Mouse (Mus musculus): Measurements from ENCODE around the gene Gm13279.
A peak's percentile ranks its signal among the peaks of the same experiment; 100 is the strongest.
"Not testable (repeated sequence)": the region's sequence is repeated elsewhere in the genome, so short reads cannot be mapped to it uniquely, and the experiment has no call there.

Gene Gm13279

DNA sequence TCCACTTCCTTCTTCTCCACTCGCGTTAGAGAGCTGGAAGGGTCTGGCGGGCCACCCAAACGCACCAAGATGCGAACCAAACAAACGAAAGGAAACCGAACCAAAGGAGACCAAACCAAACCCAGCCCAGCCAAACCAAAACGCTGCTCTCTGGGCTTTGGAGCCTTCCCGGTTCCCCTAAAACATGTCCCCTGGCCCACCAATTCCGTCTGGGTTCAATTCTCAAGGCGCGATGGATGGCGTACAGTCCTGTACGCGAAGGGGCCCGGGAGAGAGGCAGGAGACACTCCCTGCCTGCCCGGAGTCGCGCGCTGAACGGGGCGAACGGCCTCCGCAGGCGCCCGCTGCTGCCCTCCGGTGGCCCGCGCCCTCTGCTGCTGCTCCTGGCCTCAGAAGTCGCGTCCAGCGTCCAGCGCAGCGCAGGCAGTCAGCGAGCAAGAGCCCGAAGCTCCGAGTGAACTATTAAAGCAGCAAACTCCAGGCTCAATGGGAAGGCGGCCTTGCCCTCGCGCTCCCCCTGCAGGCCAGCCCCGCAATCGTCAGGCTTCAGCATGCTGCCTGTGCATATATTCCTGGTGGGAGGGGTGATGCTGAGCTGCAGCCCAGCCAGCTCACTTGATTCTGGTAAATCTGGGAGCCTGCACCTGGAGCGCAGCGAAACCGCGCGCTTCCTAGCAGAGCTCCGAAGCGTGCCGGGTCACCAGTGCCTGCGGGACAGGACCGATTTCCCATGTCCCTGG is 3.1 kb upstream of the Gm13279 start, which contains the start of gene Gm13275:
Gene Gm13275 (plus strand): TSS at position 552 of the 740 bp plus-strand sequence.
- DNase-seq (ENCODE audit: low read depth, low spot score) = not testable (repeated sequence)

GRCm38 (mm10) chr4:88799365-88799764 is 2.2 kb downstream of the Gm13279 start, which contains the start of gene Gm13285:
Gm13285 (plus strand) TSS chr4:88799665.
- not testable (repeated sequence) for DNase-seq (ENCODE audit: low read depth, low spot score)

DNA sequence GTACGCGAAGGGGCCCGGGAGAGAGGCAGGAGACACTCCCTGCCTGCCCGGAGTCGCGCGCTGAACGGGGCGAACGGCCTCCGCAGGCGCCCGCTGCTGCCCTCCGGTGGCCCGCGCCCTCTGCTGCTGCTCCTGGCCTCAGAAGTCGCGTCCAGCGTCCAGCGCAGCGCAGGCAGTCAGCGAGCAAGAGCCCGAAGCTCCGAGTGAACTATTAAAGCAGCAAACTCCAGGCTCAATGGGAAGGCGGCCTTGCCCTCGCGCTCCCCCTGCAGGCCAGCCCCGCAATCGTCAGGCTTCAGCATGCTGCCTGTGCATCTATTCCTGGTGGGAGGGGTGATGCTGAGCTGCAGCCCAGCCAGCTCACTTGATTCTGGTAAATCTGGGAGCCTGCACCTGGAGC is 5.8 kb downstream of the Gm13279 start, which contains the start of gene Gm13287:
Gene Gm13287 (plus strand): TSS at position 301 of the 400 bp plus-strand sequence.
- DNase-seq (ENCODE audit: low read depth, low spot score) = not testable (repeated sequence)

- DNase-seq (ENCODE audit: low read depth, low spot score) = not testable (repeated sequence)
Measured at GRCm38 (mm10) chr4:88805231-88805630, 8.0 kb downstream of the Gm13279 start, which contains the start of gene Gm13288. Gm13288 (plus strand) TSS chr4:88805531.

DNA sequence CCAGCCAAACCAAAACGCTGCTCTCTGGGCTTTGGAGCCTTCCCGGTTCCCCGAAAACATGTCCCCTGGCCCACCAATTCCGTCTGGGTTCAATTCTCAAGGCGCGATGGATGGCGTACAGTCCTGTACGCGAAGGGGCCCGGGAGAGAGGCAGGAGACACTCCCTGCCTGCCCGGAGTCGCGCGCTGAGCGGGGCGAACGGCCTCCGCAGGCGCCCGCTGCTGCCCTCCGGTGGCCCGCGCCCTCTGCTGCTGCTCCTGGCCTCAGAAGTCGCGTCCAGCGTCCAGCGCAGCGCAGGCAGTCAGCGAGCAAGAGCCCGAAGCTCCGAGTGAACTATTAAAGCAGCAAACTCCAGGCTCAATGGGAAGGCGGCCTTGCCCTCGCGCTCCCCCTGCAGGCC is 8.6 kb downstream of the Gm13279 start:
- not testable (repeated sequence) for DNase-seq (ENCODE audit: low read depth, low spot score)

- DNase-seq (ENCODE audit: low read depth, low spot score) = no peak
Measured at GRCm38 (mm10) chr4:88815928-88816327, 18.7 kb downstream of the Gm13279 start, which contains the start of gene Ifna7. Ifna7 (plus strand) TSS chr4:88816228.

GRCm38 (mm10) chr4:88819659-88820058 is 22.5 kb downstream of the Gm13279 start, which contains the start of gene Ifna11:
Ifna11 (plus strand) TSS chr4:88819959.
- no peak for DNase-seq (ENCODE audit: low read depth, low spot score)

DNA sequence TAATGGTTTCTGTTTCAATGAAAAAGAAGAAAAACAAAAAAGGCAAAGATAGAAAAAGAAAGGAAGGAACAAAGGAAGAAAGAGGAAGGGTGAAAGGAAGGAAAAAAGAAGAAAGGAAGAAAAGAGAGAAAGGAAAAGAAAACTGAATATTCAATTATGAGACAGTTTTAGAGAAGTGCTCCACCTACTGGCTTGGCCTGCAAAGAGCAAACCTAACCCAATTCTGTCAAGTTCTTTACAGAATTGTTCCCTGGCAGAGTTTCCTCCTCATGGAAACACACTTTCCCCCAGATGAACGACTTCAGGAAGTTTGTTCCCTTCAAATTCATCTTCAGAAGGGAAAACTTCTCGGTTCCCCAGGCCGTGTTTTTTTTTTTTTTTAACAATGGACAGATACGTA is 25.8 kb downstream of the Gm13279 start:
- peak; percentile 29 for DNase-seq (ENCODE audit: low read depth, low spot score)

GRCm38 (mm10) chr4:88827116-88827515 is 29.9 kb downstream of the Gm13279 start, which contains the start of gene Ifna6:
Ifna6 (plus strand) TSS chr4:88827416.
- not testable (repeated sequence) for DNase-seq (ENCODE audit: low read depth, low spot score)

DNA sequence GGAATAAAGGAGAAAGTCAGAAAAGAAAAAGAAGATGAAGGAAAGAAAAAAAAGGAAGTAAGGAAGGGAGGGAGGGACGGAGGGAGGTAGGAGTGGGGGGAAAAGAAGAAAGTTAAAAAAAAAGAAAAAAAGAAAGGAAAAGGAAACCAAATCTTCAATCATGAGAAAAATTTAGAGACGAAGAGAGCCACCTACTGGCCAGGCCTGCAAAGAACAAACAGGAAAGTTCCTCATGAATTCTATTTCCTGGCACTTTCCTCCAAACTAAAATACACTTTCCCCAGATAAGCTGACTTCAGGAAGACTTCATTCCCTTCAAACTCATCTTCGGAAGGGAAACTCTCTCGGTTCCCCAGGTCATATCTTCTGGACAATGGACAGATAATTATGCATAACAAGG is 33.3 kb downstream of the Gm13279 start:
- DNase-seq (ENCODE audit: low read depth, low spot score) = peak; percentile 37

- not testable (repeated sequence) for DNase-seq (ENCODE audit: low read depth, low spot score)
Measured at GRCm38 (mm10) chr4:88835225-88835624, 38.0 kb downstream of the Gm13279 start, which contains the start of gene Ifna5. Ifna5 (plus strand) TSS chr4:88835525.

DNA sequence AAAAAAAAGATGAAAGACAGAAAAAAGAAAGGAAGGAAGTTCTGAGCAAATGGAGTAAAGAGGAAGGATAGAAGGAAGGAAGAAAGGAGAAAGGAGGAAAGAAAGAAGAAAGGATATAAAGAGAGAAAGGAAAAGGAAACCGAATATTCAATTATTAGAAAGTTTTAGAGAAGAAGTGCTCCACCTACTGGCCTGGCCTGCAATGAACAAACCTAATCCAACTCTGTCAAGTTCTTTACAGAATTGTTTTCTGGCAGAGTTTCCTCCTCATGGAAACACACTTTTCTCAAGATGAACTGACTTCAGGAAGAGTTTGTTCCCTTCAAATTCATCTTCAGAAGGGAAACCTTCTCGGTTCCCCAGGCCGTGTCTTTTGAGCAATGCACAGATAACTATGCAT is 41.6 kb downstream of the Gm13279 start:
- DNase-seq (ENCODE audit: low read depth, low spot score) = peak; percentile 18

DNA sequence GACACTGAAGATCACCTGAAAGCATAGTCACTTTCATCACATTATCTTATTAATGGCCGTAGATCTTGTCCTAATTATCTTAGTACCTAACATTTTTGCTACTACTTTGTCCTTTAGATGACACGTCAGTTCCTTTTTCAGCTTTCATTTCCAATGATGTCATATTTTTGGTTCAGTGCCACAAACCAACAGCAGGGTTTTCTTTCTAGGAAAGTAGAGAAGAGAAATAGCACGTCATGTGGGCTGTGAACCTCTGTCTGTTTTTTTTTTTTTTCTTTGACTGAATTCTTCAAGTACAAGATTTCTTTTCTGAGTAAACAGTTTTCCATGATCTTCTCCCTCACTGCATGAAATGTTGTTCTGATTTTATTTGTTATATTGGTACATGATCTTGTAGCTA is 42.9 kb downstream of the Gm13279 start:
- DNase-seq (ENCODE audit: low read depth, low spot score) = no peak

- DNase-seq (ENCODE audit: low read depth, low spot score) = no peak
Measured at GRCm38 (mm10) chr4:88841438-88841911, 44.3 kb downstream of the Gm13279 start, which contains the start of gene Ifna4. Ifna4 (plus strand) TSS chr4:88841861.

DNA sequence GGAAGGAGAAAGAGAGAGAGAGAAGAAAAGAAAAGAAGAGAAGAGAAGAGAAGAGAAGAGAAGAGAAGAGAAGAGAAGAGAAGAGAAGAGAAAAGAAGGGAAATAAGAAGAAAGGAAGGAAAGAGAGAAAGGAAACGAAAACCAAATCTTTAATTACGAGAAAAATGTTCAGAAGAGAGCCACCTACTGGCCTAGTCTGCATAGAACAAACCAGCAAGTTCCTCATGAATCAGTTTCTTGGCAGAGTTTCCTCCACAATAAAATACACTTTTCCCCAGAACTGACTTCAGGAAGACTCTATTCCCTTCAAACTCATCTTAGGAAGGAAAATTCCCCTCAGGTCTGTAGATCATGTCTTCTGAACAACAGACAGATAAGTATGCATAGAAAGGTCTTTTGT is 48.1 kb downstream of the Gm13279 start:
- peak; percentile 30 for DNase-seq (ENCODE audit: low read depth, low spot score)

Data from CD4-positive helper T cell, adult 2 months (primary cell).